Mouse (Mus musculus) CH12.LX (cell line): ENCODE measurements at regions not wholly inside any gene's neighbourhood (a gene's known extent, or its start where the extent isn't known, plus 50 kb on each side); places are given as distances from the start of the nearest gene placed in this dataset.
A peak's percentile ranks its signal among the peaks of the same experiment; 100 is the strongest.

Experiments
- DNase-seq: peaks from one replicate; pipeline ENCODE4 v3.0.0-alpha.2; 2013; ENCODE audit errors: extremely low read depth
- H3K27ac ChIP-seq: 2 replicates; pipeline ENCODE4 v1.5.1; 2012; ENCODE audit warnings: low read depth, mild to moderate bottlenecking, control low read depth, moderate library complexity; ENCODE audit not compliant: insufficient read depth
- H3K27me3 ChIP-seq: replicated peaks from 2 replicates; pipeline ENCODE3; 2012; ENCODE audit warnings: inconsistent platforms
- H3K36me3 ChIP-seq, 2 experiments: replicated peaks in 1 of 2; 2 replicates each; pipeline versions ENCODE3 to v1.6.1; 2012; ENCODE audit warnings: inconsistent platforms in 1 of 2, low read length in 1 of 2, mild to moderate bottlenecking in 1 of 2, mixed read lengths in 1 of 2, moderate library complexity in 1 of 2; ENCODE audit not compliant: control insufficient read depth in 1 of 2, insufficient read depth in 1 of 2
- H3K4me1 ChIP-seq, 2 experiments: 2 replicates each; pipeline ENCODE4 v1.6.1; 2012; ENCODE audit warnings: inconsistent platforms in 1 of 2, moderate library complexity in 1 of 2; ENCODE audit not compliant: insufficient read depth in 2 of 2, control insufficient read depth in 1 of 2
- H3K4me2 ChIP-seq: 2 replicates; pipeline ENCODE4 v1.6.1; 2012; ENCODE audit warnings: low read depth, mild to moderate bottlenecking, control low read depth; ENCODE audit not compliant: poor library complexity, insufficient read depth, severe bottlenecking
- H3K4me3 ChIP-seq, 3 experiments: fragments of 150-350 bp in 1 of 3; sonication (generic) in 1 of 3; replicated peaks in 1 of 3; 2 replicates each; pipeline versions ENCODE3 to v1.5.1; 2011 to 2012; ENCODE audit warnings: low read depth in 2 of 3, low read length in 2 of 3, mild to moderate bottlenecking in 2 of 3, moderate library complexity in 2 of 3, control low read depth in 1 of 3, improper control_type of control experiment in 1 of 3, inconsistent platforms in 1 of 3, mixed read lengths in 1 of 3; ENCODE audit not compliant: poor library complexity in 1 of 3
- H3K79me2 ChIP-seq: replicated peaks from 2 replicates; pipeline ENCODE4 v1.6.1; 2012; ENCODE audit warnings: mild to moderate bottlenecking, moderate library complexity; ENCODE audit not compliant: control insufficient read depth, poor library complexity, insufficient read depth, severe bottlenecking; ENCODE audit errors: extremely low read depth
- H3K9ac ChIP-seq: 2 replicates; pipeline ENCODE4 v1.6.1; 2012; ENCODE audit warnings: low read depth, mild to moderate bottlenecking, control low read depth, moderate library complexity; ENCODE audit not compliant: insufficient read depth
- H3K9me3 ChIP-seq: replicated peaks from 2 replicates; pipeline ENCODE3; 2012; ENCODE audit warnings: low read length, inconsistent platforms, mixed read lengths
- BHLHE40 ChIP-seq: IDR thresholded peaks from 2 replicates; pipeline ENCODE4 v1.6.1; 2011; ENCODE audit warnings: mild to moderate bottlenecking, low read depth, low read length, improper control_type of control experiment
- CTCF ChIP-seq, 2 experiments: IDR thresholded peaks in 1 of 2; conservative IDR thresholded peaks in 1 of 2; 2 replicates each; pipeline ENCODE4 v1.5.1; 2011 to 2012; ENCODE audit warnings: low read depth in 2 of 2, low read length in 2 of 2, improper control_type of control experiment in 1 of 2, inconsistent platforms in 1 of 2, mild to moderate bottlenecking in 1 of 2, moderate library complexity in 1 of 2
- ELF1 ChIP-seq: IDR thresholded peaks from 2 replicates; pipeline ENCODE4 v1.6.1; 2014; ENCODE audit warnings: low read depth, mild to moderate bottlenecking, inconsistent platforms, low read length, improper control_type of control experiment
- JUN ChIP-seq: IDR thresholded peaks from 2 replicates; pipeline ENCODE4 v1.6.1; 2011; ENCODE audit warnings: low read depth, mild to moderate bottlenecking, low read length, improper control_type of control experiment, moderate library complexity; ENCODE audit not compliant: insufficient read depth
- JUND ChIP-seq: conservative IDR thresholded peaks from 2 replicates; pipeline ENCODE4 v1.6.1; 2011; ENCODE audit warnings: low read depth, low read length, improper control_type of control experiment
- KAT2A ChIP-seq: IDR thresholded peaks from 2 replicates; pipeline ENCODE4 v1.6.1; 2012; ENCODE audit warnings: low read length, improper control_type of control experiment, inconsistent platforms; ENCODE audit not compliant: insufficient replicate concordance
- MAFK ChIP-seq: IDR thresholded peaks from 2 replicates; pipeline ENCODE4 v1.6.1; 2011; ENCODE audit warnings: low read length, improper control_type of control experiment; ENCODE audit not compliant: insufficient replicate concordance
- MAX ChIP-seq: IDR thresholded peaks from 2 replicates; pipeline ENCODE4 v1.6.1; 2011; ENCODE audit warnings: low read length, improper control_type of control experiment
- MAZ ChIP-seq: IDR thresholded peaks from 2 replicates; pipeline ENCODE4 v1.6.1; 2012; ENCODE audit warnings: low read depth, mild to moderate bottlenecking, inconsistent platforms, low read length, improper control_type of control experiment, moderate library complexity
- NELFE ChIP-seq: IDR thresholded peaks from 2 replicates; pipeline ENCODE4 v1.6.1; 2011; ENCODE audit warnings: low read depth, low read length, improper control_type of control experiment
- PAX5 ChIP-seq: IDR thresholded peaks from 2 replicates; pipeline ENCODE4 v1.6.1; 2012; ENCODE audit warnings: low read length, inconsistent platforms, mixed read lengths
- POLR2A ChIP-seq: IDR thresholded peaks from 2 replicates; pipeline ENCODE4 v1.6.1; 2011; ENCODE audit warnings: low read depth, mild to moderate bottlenecking, improper control_type of control experiment, low read length
- RCOR1 ChIP-seq: conservative IDR thresholded peaks from 2 replicates; pipeline ENCODE4 v1.6.1; 2012; ENCODE audit warnings: low read depth, mild to moderate bottlenecking, inconsistent platforms, low read length, improper control_type of control experiment
- UBTF ChIP-seq: IDR thresholded peaks from 2 replicates; pipeline ENCODE4 v1.6.1; 2012; ENCODE audit warnings: low read depth, mild to moderate bottlenecking, inconsistent platforms, low read length, improper control_type of control experiment, moderate library complexity
- USF1 ChIP-seq: IDR thresholded peaks from 2 replicates; pipeline ENCODE4 v1.6.1; 2014; ENCODE audit warnings: low read depth, mild to moderate bottlenecking, inconsistent platforms, low read length, improper control_type of control experiment
- USF2 ChIP-seq: conservative IDR thresholded peaks from 2 replicates; pipeline ENCODE4 v1.6.1; 2011; ENCODE audit warnings: low read depth, low read length, improper control_type of control experiment
- ZC3H11A ChIP-seq: IDR thresholded peaks from 2 replicates; pipeline ENCODE4 v1.6.1; 2012; ENCODE audit warnings: low read depth, mild to moderate bottlenecking, inconsistent platforms, low read length, improper control_type of control experiment
- ZKSCAN1 ChIP-seq: IDR thresholded peaks from 2 replicates; pipeline ENCODE4 v1.6.1; 2012; ENCODE audit warnings: low read depth, inconsistent platforms, low read length, improper control_type of control experiment, borderline replicate concordance
- dilution Hi-C: fragments of 300-500 bp; cut with MboI; formaldehyde crosslinking; loops from 2 replicates; pipeline ENCODE4 v1.14.3; 2020; ENCODE audit warnings: low sequenced_read_pairs; ENCODE audit not compliant: extremely low pct_unique_long_range_greater_than_20kb, extremely low pct_ligation_motif_present
- in situ Hi-C: fragments of 300-500 bp; cut with MboI; formaldehyde crosslinking; loops from 3 replicates; pipeline ENCODE4 v1.14.3; 2019; ENCODE audit warnings: low sequenced_read_pairs, low pct_ligation_motif_present, low pct_unique_long_range_greater_than_20kb, mixed read lengths

DNA sequence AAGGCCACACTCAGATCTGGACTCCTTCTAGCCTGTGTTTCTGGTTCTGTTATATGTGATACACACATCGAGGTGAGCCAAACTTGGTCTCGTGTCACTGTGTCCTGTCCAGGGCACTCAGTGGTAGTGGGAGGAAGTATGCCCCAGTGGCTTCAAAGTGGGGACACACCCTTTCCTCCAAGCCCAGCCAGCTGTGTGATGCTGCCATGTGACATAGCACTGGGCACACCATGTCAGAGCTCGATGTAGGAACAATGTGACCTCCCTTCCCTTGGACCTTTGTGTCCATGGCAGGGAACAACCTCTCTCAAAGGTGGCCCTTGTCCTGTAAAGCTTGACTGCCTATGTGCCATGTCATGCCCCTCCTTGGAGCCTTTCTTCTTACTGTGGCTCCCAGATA is 54.5 kb downstream of the Calml3 start:
- in situ Hi-C loops, result loop anchor here (25.0 kb wide), 1 partner anchor 138 kb away; no protein-coding TSS in a partner anchor
- no peak overlapping the region for H3K4me2 ChIP-seq

DNA sequence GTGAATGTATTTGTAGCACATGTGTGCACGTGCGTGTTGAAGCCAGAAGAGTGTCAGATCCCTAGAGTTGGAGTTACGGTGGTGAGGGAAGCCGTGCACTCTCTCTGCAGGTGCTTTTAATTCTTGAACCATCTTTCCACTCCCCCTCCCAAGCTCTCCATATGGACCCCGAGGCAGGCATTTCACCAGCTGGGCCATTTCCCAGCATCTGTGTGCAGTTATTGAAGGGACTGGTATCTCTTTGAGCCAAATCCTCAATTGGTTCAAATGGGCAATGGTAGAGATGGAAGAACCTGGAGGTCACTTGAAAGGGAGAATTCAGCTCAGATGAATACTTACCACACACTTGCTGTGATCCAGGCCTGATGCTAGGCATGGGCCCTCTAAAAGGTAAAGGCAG is 55.3 kb downstream of the Calml3 start:
- no peaks in the 10 kb centered on the region for H3K9me3 ChIP-seq
- no peak for TF ChIP-seq BHLHE40
- TF ChIP-seq USF1, result no peak
- no peak for TF ChIP-seq RCOR1
- no peak for TF ChIP-seq POLR2A
- TF ChIP-seq JUN, result no peak
- no peak for TF ChIP-seq UBTF
- TF ChIP-seq ELF1, result no peak
- no peak for TF ChIP-seq MAFK
- TF ChIP-seq JUND, result no peak
- no peak for TF ChIP-seq MAZ
- TF ChIP-seq CTCF (conservative IDR thresholded peaks at IDR 0.05 in 1 of 2, IDR thresholded peaks at IDR 0.05 in 1 of 2; ENCODE audit: low read depth in 2 of 2, low read length in 2 of 2), result no peak
- no peak for TF ChIP-seq ZC3H11A
- no peak for TF ChIP-seq USF2
- TF ChIP-seq NELFE, result no peak
- TF ChIP-seq KAT2A, result no peak
- TF ChIP-seq ZKSCAN1, result no peak
- in situ Hi-C loops, result no loop called here
- dilution Hi-C loops, result no loop called here
- peaks cover 4 to 16% of the 10 kb centered on the region in 2 experiments; a peak in 3 of 4 replicates for H3K4me1 ChIP-seq
- H3K4me3 ChIP-seq, result no peak overlapping the region
- no peak overlapping the region for H3K9ac ChIP-seq
- DNase-seq, result no peak
- H3K4me2 ChIP-seq, result no peak overlapping the region
- no peak overlapping the region for H3K27ac ChIP-seq
- no peaks in the 10 kb centered on the region for H3K27me3 ChIP-seq
- H3K79me2 ChIP-seq, result no peaks in the 10 kb centered on the region
- no peaks in the 10 kb centered on the region for H3K36me3 ChIP-seq

More for the DNA sequence above, 54.5 kb downstream of the Calml3 start:
- DNase-seq, result no peak
- no peaks in the 10 kb centered on the region for H3K36me3 ChIP-seq
- no peak overlapping the region for H3K4me3 ChIP-seq
- TF ChIP-seq PAX5 (no peak), MAX (0 out of 2 replicates have a peak, but pooled peaks have one; percentile 19)
- no peaks in the 10 kb centered on the region for H3K79me2 ChIP-seq
- H3K27me3 ChIP-seq, result no peaks in the 10 kb centered on the region
- no peaks in the 10 kb centered on the region for H3K9me3 ChIP-seq
- dilution Hi-C loops, result no loop called here
- H3K27ac ChIP-seq, result no peak overlapping the region
- peaks cover 4 to 10% of the 10 kb centered on the region in 2 experiments; a peak in 3 of 4 replicates for H3K4me1 ChIP-seq
- no peak overlapping the region for H3K9ac ChIP-seq
